Mouse (Mus musculus) heart, adult 8-10 months (tissue): Measurements from ENCODE around the gene Chfr. TPM values are rescaled to one million over a fixed set of nuclear protein-coding genes. Genes with fewer than 3 reads are reported as not detected.
A peak's percentile ranks its signal among the peaks of the same experiment; 100 is the strongest.

Experiments used
- DNase-seq: peaks from one replicate; pipeline ENCODE4 v3.0.0; 2022; ENCODE audit warnings: low spot score
- total RNA-seq, 4 experiments: library from RNA; stranded (reverse); gene quantifications; 2 replicates each; pipeline ENCODE4 v1.2.4; 2022

The Chfr gene
- total RNA-seq: 10 to 100 TPM; 11.4 to 13.4 (median 11.9) TPM

DNA sequence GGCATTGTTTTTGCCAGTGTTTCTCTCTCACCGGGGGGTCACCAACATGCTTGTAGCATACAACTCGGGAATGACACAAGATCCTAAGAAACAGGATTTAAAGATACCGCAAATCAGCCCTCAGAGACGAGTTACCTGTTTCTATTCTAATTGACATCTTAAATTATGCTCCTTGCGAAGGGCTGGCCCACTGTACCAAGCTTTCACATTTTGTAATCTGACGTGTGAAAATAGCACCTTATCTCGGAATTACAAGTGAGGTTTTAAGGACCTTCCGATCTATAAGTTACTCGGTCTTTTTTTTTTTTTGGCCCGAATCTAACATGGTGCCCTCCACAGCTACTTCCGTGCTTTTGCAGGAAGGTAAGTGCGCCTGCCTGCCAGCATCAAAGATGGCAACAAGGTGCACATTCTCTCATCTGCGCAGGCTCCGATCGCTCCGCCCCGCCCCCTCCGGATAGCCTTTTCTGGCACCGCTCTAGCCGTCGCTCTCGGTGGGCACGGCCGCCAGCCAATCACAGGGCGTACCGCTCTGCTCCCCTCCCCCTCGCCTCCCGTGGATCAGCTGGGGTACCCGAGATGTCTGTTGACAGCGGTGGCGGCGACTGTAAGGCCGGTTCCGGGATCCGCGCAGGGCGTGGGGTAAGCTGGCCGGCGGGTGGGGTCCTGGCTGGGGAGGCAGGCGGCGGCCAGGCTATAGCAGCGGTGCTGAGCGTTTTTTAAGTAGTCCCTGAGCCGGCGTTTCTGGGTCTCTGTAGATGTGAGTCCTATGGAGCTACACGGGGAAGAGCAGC lies at the start of gene Chfr:
Chfr (plus strand) TSS at position 550 of the 794 bp plus-strand sequence.
- peak; percentile 98 for DNase-seq

DNA sequence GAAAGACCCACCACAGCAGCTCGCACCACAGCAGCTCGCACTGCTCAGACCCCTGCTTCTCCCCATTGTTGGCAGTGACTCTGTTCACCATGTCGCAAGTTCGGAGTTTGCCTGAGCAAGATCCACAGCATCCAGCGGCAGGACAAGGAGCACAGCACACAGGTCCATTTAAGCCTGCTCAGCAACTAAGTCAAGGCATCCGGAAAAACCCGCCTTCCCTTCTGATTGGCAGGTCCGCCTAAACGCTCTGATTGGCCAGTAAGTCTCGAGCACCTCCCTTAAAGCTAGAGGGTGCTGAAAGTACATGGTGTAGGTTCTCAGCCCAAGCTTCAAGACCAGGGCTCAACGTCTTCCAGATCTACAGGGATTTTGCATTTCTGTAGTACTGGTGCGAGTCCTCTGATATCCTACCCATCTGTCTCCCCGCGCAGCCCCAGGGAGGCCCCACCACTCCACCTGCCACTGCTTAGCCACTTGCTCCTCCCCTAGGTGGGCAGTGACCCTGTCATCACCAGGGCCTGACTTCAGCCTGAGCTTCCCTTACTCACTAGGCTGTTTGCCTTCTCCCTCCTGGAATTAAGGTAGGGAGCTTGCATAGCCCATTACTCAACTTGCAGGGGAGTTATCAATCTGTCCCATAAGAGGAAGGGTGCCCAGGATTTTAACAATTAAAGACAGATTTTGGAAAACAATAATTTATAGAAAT lies 49.3 kb upstream of the Chfr start:
- DNase-seq: no peak

DNA sequence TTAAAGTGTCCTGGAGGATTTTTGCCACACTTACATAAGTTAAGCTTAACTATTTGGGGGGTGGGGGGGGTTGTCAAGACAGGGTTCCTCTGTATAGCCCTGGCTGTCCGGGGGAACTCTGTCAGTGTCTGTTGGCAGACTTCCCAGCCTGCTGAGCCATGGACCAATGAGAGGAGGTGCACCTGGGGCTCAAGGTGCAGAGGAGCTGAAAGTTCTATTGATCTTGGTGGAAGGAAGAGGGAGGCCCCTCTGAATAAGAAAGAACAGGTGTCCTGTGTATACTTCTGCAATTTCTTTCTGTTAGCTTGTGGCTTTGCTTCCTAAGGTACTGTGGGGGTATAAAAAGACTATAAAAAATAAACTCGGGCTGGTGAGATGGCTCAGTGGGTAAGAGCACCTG lies 44.1 kb upstream of the Chfr start:
- DNase-seq: no peak

DNA sequence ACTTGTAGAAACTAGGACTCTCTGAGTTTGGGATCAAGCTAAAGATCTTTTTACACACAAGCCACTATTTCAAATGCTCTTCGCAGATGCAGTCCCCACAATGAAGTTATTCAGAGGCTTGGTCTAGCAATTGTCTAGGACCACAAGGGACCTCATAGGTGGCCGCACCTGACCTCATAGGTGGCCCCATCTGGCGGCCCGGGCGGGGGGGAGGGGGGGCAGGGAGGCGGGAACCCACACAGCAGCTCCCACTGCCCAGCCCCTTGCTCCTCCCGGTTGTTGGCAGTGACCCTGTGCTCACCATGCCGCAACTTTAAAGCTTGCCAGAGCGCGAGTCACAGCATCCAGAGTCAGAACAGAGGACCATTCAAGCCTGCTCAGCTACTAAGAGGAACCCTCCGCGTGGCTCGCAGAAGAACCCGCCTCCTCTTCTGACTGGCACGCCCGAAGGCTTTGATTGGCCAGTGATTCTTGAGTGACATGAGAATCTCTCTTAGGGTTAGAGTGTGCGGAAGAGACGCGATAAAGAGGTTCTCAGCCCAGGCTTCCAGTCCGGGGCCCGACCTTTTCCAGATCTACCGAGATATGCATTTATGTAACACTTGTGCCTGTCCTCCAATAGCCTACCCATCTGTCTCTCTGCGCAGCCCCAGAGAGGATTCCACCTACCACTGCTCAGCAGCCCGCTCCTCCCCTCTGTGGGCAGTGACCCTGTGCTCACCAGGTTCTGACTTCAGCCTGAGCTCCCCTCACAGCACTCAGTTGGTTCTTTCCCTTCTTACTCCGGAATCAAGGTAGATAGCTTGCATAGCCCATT lies 41.4 kb upstream of the Chfr start, which contains the start of gene Gm35315:
Gm35315 (minus strand) TSS at position 391 of the 817 bp plus-strand sequence.
- peak; percentile 90 for DNase-seq

DNA sequence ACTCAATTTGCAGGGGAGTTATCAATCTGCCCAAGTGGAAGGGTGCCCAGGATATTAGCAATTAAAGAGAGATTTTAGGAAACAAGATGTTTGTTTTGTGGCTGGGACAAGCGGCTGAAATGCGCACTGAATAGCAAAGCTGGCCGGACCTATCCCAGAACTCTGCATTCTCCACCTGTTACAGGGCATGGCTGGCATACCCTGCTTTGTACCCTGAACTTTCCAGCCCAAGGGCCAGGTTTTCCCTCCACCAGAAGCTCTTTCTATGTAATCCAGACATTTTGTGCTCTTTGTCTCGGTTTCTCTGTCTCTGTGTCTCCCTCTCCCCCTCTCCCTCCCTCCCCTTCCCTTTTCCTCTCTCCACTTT lies 40.8 kb upstream of the Chfr start:
- no peak for DNase-seq

DNA sequence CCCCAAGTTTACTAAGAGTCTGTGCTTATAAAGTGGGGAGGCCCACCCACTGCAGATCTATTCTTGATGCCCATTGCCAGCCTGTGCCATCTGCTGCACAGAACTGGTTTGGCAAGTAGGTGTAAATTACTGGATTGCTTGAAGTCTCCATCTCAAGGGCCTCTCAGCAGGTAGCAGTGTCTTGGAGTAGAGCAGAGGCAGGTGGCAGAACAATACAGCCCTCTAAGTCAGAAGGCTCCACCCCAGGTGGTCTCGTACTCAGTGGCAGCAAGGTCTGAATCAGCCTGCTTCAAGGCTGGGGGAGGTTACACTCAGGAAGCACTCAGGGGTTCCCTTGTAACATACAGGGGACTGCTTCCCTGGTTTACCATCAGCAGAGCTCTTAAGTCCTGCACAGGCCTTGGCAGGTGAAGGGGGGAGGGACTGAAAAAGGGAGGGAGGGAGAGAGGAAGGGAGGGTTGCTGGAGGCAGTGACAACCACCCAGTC lies 36.6 kb upstream of the Chfr start:
- no peak for DNase-seq

DNA sequence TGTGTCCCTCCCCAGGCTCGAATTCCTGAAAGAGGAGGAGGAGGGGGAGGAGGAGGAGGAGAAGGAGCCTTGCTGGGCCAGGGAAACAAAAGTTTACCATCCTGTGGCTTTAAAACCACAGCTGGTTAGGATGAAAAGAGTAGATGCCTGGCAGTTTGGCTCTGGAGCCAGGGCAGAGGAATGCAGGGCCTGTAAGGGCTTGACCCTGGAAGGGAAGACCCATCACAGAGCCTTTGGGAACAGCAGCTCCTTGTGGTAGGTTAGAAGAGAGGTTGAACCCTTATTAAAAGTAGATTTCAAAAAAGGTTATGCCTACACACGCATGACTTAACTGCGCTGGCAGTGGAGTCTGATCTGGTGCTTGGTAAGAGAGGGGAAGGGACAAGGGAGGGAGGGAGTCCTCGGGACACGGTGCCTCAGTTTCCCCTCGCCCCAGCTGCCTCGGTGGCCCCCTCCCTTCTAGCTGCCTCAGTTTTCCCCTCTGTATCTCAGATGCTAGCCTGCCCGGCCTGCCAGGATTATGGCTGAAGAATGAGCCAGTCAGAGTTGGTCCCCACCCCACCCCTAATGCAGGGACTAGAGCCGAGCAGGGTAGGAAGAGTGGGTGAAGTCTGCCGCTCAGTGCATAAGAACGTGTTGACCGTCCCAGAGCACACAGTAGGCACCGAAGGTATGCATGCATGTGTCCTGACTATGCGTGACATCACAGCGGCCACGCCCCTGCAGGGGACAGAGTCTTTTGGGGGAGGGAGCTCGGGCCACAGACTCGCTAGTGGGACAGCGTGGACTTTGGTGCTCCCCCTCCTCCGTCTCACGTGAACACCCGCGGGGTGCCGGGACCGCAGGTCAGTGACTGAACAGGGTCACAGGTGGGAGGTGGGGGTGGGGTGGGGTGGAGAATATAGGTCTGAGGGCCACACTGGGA lies 35.7 kb upstream of the Chfr start, which contains the start of gene Plcxd1:
Plcxd1 (plus strand) TSS at position 314 of the 925 bp plus-strand sequence.
- no peak for DNase-seq

DNA sequence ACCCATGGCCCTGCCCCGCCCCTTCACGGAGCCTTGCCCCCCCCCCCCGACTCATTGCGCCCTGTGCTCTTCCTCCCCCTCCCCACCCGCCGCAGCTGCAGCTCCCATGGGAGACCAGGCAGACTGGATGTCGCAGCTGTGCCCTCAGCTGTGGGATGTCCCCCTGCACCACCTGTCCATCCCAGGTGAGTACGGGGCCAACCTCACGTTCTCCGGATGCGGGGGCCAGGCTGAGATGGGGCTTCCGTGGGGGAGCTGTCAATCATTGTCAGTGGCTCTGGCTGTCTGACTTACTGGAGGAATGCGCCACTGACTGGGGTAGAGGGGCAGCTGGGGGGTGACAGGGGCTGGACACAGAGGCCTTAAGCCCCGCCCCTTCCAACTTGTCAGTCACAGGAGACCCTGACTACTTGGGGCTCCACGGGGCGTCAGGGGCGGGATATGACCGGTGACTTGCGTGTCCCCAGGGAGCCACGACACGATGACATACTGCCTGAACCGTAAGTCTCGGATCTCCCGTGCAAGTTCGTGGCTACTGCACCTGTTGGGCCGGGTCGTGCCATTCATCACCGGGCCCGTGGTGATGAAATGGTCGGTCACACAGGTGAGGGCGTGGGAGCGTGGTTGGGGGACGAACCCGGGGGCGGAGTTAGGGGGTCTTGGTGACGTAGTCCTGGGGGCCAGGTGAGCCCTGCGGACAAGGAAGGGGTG lies 34.6 kb upstream of the Chfr start:
- no peak for DNase-seq

DNA sequence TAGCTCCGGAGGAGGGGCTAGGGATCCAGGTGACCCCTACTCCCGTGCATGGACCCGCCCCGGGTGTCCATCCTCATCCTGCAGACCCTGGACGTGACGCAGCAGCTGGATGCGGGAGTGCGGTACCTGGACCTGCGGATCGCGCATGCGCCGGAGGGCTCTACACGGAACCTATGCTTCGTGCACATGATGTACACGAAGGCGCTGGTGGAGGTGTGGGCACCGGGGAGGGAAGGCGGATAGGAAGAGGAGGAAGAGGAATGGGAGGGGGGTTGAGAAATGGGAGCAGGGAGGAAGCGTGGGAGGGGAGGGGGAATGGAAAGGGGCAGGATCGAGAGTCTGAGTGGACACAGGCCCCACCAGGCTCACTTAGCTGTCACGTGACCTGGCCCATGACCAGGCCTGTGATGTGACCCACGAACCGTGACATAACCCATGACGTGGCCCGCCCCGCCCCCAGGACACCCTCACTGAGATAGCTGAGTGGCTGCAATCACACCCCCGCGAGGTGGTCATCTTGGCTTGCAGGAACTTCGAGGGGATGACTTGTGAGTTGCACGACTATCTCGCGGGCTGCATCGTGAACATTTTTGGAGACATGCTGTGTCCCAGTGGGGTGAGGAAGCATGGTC lies 33.8 kb upstream of the Chfr start:
- no peak for DNase-seq

DNA sequence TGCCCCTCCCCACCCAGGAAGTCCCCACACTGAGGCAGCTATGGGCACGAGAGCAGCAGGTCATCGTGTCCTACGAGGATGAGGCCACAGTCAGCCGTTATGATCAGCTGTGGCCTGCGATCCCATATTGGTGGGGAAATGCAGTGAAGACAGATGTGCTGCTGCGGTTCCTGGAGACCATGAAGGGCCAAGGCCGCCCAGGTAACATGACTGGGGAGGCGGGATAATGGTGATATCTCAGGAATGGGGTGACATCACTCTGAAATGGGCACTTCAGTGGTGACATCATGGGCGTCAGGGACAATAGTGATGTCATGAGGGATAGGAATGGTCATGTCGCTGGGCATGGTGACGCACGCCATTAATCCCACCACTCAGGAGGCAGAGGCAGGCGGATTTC lies 33.2 kb upstream of the Chfr start:
- no peak for DNase-seq

DNA sequence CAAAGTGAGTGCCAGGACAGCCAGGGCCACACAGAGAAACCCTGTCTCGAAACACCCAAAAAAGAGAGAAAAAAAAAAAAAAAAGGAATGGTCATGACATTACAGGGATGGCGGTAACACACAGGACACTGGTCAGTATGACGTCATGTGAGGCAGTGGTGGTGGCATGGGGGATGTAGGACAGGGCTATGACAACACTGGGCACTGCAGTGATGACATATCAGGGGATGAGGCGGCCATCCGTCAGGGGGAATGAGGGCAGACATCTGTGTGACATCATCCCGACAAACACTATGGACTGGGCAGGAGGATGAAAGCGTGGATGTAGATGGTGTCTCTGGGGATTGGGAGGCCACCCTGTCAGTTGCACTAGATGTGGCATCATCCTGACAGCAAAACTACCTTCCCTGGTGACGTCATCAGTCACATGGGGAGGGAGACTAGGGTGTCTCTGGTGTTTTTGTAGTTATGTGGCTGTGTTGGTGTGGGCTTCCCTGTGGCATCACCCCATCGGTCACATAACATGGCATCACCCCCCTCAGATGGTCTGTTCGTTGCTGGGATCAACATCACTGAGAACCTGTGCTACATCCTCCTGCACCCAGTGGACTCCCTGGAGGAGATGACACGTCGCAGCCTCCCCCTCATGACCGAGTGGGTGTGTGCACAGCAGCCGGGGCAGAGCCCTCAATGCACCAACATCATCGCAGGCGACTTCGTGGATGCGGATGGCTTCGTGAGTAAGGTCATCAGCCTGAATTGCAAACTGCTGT lies 32.6 kb upstream of the Chfr start:
- no peak for DNase-seq

DNA sequence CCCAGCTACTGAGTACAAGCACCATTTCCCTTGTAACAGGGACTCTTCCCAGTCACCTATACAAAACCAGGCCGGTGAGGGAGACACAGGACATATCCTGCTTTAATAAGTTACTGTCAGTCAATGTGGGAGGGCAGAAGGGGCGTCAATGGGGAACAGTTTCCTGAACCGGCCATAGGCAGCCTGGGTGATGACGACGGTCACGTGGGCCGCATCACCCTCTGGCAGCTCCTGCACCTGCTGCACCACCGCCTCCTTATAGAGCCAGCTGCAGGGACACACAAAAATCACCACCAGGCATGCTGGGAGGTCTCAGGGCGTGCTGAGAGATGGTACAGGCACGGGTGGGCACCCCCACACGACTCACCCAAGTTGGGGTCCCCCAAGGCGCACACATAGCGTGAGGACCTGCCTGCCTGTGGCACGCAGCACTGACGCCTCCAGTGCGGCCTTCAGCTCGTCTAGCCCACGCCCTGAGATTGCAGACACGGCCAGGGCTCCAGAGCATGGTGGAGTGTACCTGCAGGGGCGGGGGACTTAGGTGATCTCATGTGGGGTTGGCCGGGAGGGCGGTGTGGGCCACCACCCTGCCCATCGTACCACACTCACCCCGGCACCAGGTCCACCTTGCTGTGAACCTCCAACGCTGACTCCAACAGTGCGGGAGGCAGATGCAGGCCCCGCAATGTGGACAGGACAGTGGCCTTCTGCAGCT lies 31.6 kb upstream of the Chfr start:
- DNase-seq: no peak

DNA sequence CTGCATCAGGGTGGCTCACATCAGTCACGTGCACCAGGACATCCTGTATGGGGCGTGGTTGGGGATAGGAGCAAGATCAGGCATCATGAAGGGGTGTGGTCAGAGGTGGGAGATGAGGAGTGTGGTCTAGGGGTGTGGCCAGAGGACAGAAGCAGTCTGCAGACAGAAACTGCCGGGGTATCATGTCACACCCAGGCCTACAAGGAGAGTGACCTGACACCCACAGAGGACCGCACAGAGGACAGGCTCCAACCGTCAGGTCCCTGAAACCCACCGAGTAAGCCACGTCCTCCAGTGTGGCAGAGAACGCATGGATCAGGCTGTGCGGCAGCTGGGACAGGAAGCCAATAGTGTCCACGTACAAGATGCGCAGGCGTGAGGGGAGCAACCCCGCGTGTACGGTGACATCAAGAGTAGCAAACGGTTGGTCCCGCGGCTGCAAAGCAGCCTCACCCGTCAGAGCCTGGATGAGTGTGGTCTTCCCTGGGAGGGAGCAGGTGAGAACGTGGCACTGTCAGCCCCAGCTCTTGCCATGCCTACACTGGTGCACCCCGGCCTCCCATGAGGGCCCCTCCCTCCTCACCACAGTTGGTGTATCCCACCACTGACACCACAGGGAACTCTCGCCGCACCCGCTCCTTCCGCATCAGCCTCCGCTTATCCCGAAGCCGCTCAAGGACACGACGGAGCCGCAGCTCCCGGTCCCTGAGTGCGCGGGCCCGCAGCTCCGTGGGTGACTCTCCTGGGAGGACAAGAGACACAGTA lies 30.8 kb upstream of the Chfr start:
- DNase-seq: no peak

DNA sequence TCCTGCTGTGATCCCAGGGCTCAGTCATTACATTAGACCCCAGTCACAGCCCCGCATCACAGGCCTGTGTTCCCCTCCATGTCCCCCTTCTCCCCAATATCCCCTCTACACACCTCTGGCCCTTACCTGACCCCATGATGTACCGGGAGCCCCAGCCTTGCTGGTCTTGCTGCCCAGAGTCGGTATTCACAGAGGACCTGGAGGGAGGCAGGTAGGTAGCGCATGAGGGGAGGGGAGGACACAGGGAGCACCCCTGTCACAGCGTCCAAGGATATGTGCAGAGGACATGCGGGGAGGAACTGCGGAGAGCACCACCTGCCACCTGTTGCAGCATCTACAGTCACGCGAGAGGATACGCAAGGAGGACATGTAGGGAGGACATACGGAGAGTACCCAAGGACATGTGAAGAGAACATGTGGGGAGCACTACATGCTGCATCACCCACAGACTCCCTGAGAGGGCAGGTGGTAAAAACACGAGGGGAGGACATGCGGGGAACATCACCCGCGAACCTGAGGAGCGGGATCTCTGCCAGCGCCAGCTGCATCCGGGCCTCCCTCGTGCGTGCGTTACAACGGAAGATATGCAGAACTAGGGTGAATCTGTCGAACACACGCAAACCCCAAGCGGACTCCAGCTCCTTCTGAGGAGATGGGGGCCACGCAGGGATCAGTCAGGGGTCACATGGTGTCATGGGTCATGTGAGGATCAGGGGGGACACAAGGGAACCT lies 29.3 kb upstream of the Chfr start:
- no peak for DNase-seq

DNA sequence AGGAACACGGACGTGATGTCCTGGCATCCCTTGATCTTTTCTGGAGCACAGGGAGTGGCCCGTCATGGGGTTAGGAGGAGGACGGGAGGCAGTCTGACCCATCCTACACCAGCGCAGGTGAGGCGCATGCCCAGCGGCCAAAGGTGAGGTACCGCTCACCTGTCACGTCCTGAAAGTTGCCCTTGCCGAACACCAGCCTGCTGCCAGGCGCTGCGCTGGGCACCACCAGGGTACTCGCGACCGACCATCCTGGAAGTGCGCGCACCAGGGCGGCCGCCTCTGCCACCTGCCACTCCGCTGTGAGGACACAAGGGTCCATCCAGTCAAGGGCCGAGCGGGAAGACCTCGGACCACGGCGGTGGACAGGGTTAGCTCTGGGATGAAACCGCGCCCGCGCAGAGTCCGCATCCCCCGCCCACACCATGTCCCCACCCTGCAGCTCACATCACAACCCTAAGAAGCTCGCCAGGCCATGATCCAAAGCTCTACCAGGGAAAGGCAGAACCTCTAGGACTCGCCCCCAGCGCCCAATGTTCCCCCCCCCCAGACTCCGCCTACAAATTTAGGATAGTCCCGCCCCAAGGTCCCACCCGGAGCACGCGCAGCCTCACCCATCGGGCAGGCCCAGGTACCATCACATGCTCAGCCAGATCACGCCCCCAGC lies 28.6 kb upstream of the Chfr start:
- no peak for DNase-seq

DNA sequence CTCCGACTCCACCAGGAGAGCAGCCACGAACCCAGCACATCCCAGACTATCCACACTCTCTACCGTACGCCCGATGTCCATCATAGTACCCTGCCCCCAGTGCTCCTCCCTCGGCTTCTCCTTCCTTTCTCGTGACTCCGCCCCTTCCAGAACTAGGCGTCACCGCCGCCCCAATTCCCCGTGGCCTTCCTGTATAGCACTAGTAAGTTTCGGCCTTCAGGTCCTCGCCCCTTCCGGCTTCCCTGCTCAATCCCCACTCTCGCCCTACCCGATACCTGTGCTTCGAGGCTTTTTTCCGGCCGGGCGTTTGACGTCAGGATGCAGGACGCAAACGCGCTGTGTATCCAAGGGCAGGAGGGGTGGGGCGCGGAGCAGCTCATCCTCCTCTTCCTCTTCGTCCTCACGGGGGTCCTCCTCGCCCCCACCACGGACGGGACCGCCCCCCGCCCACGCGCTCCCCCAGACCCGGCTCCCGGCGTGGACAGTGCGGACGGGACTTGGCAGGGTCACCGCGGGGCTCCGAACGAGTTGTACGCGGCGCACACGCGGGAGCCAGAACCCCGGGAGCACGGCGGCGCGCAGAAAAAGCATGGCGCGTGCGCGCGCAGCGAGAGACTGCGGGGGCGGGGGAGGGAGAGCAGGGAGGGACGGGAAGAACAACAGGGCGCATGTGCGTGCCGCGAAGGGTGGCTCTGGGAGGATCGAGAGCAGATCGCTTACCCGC lies 27.9 kb upstream of the Chfr start, which contains the start of gene Gtpbp6:
Gtpbp6 (minus strand) TSS at position 617 of the 724 bp plus-strand sequence.
- DNase-seq: peak; percentile 93
